Mouse (Mus musculus) limb, embryonic 11.5 days (tissue): ENCODE measurements around the gene Pkp4. TPM values are rescaled to one million over a fixed set of nuclear protein-coding genes. Genes with fewer than 3 reads are reported as not detected.

Experiments
- ATAC-seq: fragments of 200-750 bp; cut with Nextera tagmentation; 2 replicates; pipeline ENCODE4 v1.8.0; 2017; ENCODE audit warnings: low read depth; ENCODE audit not compliant: insufficient number of reproducible peaks, low FRiP score, low TSS enrichment
- DNase-seq: peaks from one replicate; pipeline ENCODE4 v3.0.0-alpha.2; 2015; ENCODE audit warnings: low spot score
- H3K27ac ChIP-seq: fragments of 300-500 bp; sonication (generic); replicated peaks from 2 replicates; pipeline ENCODE4 v1.5.1; 2014; ENCODE audit warnings: low read depth, mild to moderate bottlenecking, low read length
- H3K27me3 ChIP-seq: fragments of 300-500 bp; sonication (generic); 2 replicates; pipeline ENCODE4 v1.6.1; 2014; ENCODE audit warnings: mild to moderate bottlenecking, low read length, mixed read lengths; ENCODE audit not compliant: control insufficient read depth, insufficient read depth
- H3K36me3 ChIP-seq: fragments of 300-500 bp; sonication (generic); 2 replicates; pipeline ENCODE4 v1.6.1; 2014; ENCODE audit warnings: mild to moderate bottlenecking, low read length, moderate library complexity, mixed read lengths; ENCODE audit not compliant: control insufficient read depth, insufficient read depth
- H3K4me1 ChIP-seq: fragments of 300-500 bp; sonication (generic); 2 replicates; pipeline ENCODE4 v1.6.1; 2014; ENCODE audit warnings: low read length, mixed read lengths; ENCODE audit not compliant: control insufficient read depth, insufficient read depth
- H3K4me2 ChIP-seq: fragments of 300-500 bp; sonication (generic); 2 replicates; pipeline ENCODE4 v1.6.1; 2014; ENCODE audit warnings: low read depth, mild to moderate bottlenecking, moderate library complexity; ENCODE audit not compliant: severe bottlenecking
- H3K4me3 ChIP-seq: fragments of 300-500 bp; sonication (generic); 2 replicates; pipeline ENCODE4 v1.5.1; 2014; ENCODE audit warnings: low read depth, low read length
- H3K9ac ChIP-seq: fragments of 300-500 bp; sonication (generic); 2 replicates; pipeline ENCODE4 v1.6.1; 2014; ENCODE audit warnings: mild to moderate bottlenecking, low read length
- H3K9me3 ChIP-seq: fragments of 300-500 bp; sonication (generic); 2 replicates; pipeline ENCODE4 v1.6.1; 2016; ENCODE audit warnings: low read length; ENCODE audit not compliant: control insufficient read depth
- WGBS: fragments of 180-500 bp; shearing (Covaris S2); extraction: QIAGEN DNeasy Blood & Tissue Kit; methylation state at CpG from one replicate; pipeline ENCODE4 v1.1.7; 2014; 5-methylcytosine and 5-hydroxymethylcytosine counted together
- polyA plus RNA-seq: library from polyadenylated mRNA; unstranded; fragments of >200 nt; fragmentation: Nextera tagmentation; extraction: Ambion mirVana; gene quantifications from 2 replicates; pipeline ENCODE4 v1.2.1, GENCODE M21; 2014

Gene Pkp4
- polyA plus RNA-seq: 18.0 and 18.8 TPM in 2 replicates

- H3K4me3 ChIP-seq: peak within 1 kb of the TSS; percentile 89
- peak within 1 kb of the TSS; percentile 78 for H3K9ac ChIP-seq
- no peaks in the 10 kb centered on the region for H3K27me3 ChIP-seq
- ATAC-seq (peak; percentile 99), DNase-seq (peak; percentile 93)
- H3K36me3 ChIP-seq: no peaks in the 10 kb centered on the region
- peak within 1 kb of the TSS; percentile 88 for H3K4me2 ChIP-seq
- peaks cover 6% of the 10 kb centered on the region for H3K4me1 ChIP-seq
- 0% methylated on average over 24 of the region's 37 CpGs for WGBS
- peak within 1 kb of the TSS; percentile 56 for H3K27ac ChIP-seq
- no peaks in the 10 kb centered on the region for H3K9me3 ChIP-seq
Measured at GRCm38 (mm10) chr2:59160605-59160963, at the start of gene Pkp4, which contains the start of gene Ccdc148. TSS of gene Pkp4 (plus strand) at chr2:59160850. TSS of gene Ccdc148 (minus strand) at chr2:59160683.

DNA sequence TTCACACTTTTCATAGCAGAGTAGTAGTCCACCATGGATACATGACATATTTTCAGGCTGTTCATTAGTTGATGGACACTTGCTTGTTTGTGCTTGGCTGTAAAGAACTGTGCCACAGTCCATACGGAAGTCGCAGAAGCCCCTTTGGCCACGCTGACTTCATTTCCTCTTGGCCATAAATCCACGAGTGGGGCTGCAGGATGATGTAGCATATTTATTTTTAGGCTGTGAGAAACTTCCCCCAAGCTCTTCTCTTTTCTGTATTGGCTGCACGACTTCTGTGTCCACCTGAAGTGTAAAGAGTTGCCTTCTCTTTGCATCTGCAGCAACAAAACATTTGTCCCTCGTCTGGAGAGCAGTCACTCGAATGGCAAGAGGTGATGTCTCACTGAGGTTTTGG lies 31.6 kb upstream of the Pkp4 start:
- Histone ChIP-seq H3K4me3 (no peak overlapping the region), H3K9me3 (no peaks in the 10 kb centered on the region), H3K27me3 (no peaks in the 10 kb centered on the region), H3K9ac (no peak overlapping the region), H3K4me1 (no peaks in the 10 kb centered on the region), H3K27ac (no peak overlapping the region), H3K36me3 (no peaks in the 10 kb centered on the region), H3K4me2 (no peak overlapping the region)
- 77% methylated on average over 7 of the region's 7 CpGs for WGBS
- no peak for DNase-seq
- no peak for ATAC-seq

GRCm38 (mm10) chr2:59129821-59130220 lies 30.8 kb upstream of the Pkp4 start:
- no peaks in the 10 kb centered on the region for H3K27me3 ChIP-seq
- H3K4me1 ChIP-seq: no peaks in the 10 kb centered on the region
- H3K9me3 ChIP-seq: no peaks in the 10 kb centered on the region
- no peak overlapping the region for H3K4me3 ChIP-seq
- DNase-seq (no peak), ATAC-seq (no peak)
- H3K27ac ChIP-seq: no peak overlapping the region
- 84% methylated on average over 8 of the region's 8 CpGs for WGBS
- no peaks in the 10 kb centered on the region for H3K36me3 ChIP-seq
- no peak overlapping the region for H3K9ac ChIP-seq
- no peak overlapping the region for H3K4me2 ChIP-seq

DNA sequence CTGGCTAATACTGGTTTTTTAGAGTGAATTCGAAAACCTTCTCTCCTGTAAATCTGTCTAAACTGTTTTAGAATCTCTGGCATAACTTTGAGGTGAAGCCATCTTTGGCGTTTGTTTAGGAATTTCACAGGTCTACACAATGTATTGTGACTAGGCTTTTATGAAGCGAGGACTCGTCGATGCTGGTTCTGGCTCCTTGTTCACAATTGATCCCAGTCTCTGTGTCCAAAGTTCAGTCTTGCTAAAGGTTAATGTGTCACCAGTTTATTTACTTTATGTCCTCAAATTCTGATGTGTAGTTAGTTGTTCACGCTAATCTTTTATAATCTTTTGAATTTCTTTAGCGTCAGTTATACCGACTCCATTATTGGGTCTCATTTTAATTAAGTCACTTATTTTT lies 29.6 kb upstream of the Pkp4 start:
- Histone ChIP-seq H3K9me3 (no peaks in the 10 kb centered on the region), H3K27ac (no peak overlapping the region), H3K4me1 (no peaks in the 10 kb centered on the region), H3K4me2 (no peak overlapping the region), H3K36me3 (no peaks in the 10 kb centered on the region), H3K27me3 (no peaks in the 10 kb centered on the region), H3K9ac (no peak overlapping the region), H3K4me3 (no peak overlapping the region)
- WGBS: 93% methylated on average over 8 of the region's 8 CpGs
- DNase-seq: no peak
- ATAC-seq: no peak

GRCm38 (mm10) chr2:59155428-59155827 lies 5.2 kb upstream of the Pkp4 start:
- Histone ChIP-seq H3K9ac (no peak overlapping the region), H3K4me2 (no peak overlapping the region), H3K27me3 (no peaks in the 10 kb centered on the region), H3K4me1 (peaks cover 3% of the 10 kb centered on the region; the same call in 1 of the 2 replicates), H3K9me3 (no peaks in the 10 kb centered on the region), H3K36me3 (no peaks in the 10 kb centered on the region), H3K4me3 (no peak overlapping the region), H3K27ac (no peak overlapping the region)
- ATAC-seq (no peak), DNase-seq (peak; percentile 9)

DNA sequence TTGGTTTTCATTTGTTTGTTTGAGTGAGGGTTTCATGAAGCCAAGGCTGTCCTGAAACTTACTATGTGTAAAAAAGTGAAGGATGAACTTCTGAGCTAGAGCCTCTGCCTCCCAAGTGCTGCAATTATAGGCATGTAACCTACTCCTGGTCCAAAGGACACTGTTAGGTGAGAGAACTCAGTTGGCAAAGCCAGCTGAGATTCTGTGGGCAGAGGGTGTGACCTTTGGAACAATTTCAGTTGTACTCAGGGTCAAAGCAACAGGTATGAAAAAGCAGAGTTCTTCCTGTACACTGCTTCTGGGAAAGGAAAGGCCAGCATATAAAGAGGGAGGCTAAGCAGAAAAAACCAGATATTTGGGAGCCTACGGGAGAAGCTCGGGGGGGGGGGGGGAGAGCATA lies 2.5 kb upstream of the Pkp4 start:
- H3K4me1 ChIP-seq: peaks cover 6% of the 10 kb centered on the region
- no peak overlapping the region for H3K4me3 ChIP-seq
- no peaks in the 10 kb centered on the region for H3K36me3 ChIP-seq
- no peaks in the 10 kb centered on the region for H3K27me3 ChIP-seq
- no peak overlapping the region for H3K27ac ChIP-seq
- H3K4me2 ChIP-seq: no peak overlapping the region
- DNase-seq (peak; percentile 15), ATAC-seq (no peak)
- WGBS: 58% methylated on average over 2 of the region's 2 CpGs
- H3K9ac ChIP-seq: no peak overlapping the region
- no peaks in the 10 kb centered on the region for H3K9me3 ChIP-seq

GRCm38 (mm10) chr2:59159961-59160604 lies 567 bp upstream of the Pkp4 start:
- Histone ChIP-seq H3K9me3 (no peaks in the 10 kb centered on the region), H3K9ac (no peak overlapping the region), H3K4me3 (peak overlapping the region; percentile 89), H3K27me3 (no peaks in the 10 kb centered on the region), H3K4me1 (peaks cover 6% of the 10 kb centered on the region), H3K36me3 (no peaks in the 10 kb centered on the region), H3K4me2 (peak overlapping the region; percentile 88), H3K27ac (no peak overlapping the region)
- under 1% methylated on average over 16 of the region's 16 CpGs for WGBS
- ATAC-seq (peak; percentile 46), DNase-seq (no peak)

- Histone ChIP-seq H3K4me2 (peak overlapping the region; percentile 88), H3K9me3 (no peaks in the 10 kb centered on the region)
Measured at GRCm38 (mm10) chr2:59161021-59161440, 381 bp downstream of the Pkp4 start.

More at GRCm38 (mm10) chr2:59161021-59161440, 381 bp downstream of the Pkp4 start:
- Histone ChIP-seq H3K27me3 (no peaks in the 10 kb centered on the region), H3K27ac (peak overlapping the region; percentile 56), H3K4me3 (peak overlapping the region; percentile 89), H3K9ac (peak overlapping the region; percentile 78), H3K4me1 (peaks cover 6% of the 10 kb centered on the region), H3K36me3 (no peaks in the 10 kb centered on the region)
- ATAC-seq: peak; percentile 50
- no peak for DNase-seq
- under 1% methylated on average over 43 of the region's 58 CpGs for WGBS
